Mouse (Mus musculus) adipose tissue, adult 10 weeks (tissue): ENCODE measurements around the gene Zrsr1. TPM values are rescaled to one million over a fixed set of nuclear protein-coding genes. Genes with fewer than 3 reads are reported as not detected.

Source experiments
- polyA plus RNA-seq: library from polyadenylated mRNA; stranded (reverse); fragments of 350-450 nt; fragmentation: Illumina TruSeq; extraction: RNeasy Lipid Tissue Mini Kit (QIAGEN cat#74804); gene quantifications from one replicate; pipeline ENCODE4 v1.2.3, GENCODE M21; 2014; ENCODE audit warnings: low read depth, low replicate concordance

Gene Zrsr1
- polyA plus RNA-seq: 29.9 TPM

DNA sequence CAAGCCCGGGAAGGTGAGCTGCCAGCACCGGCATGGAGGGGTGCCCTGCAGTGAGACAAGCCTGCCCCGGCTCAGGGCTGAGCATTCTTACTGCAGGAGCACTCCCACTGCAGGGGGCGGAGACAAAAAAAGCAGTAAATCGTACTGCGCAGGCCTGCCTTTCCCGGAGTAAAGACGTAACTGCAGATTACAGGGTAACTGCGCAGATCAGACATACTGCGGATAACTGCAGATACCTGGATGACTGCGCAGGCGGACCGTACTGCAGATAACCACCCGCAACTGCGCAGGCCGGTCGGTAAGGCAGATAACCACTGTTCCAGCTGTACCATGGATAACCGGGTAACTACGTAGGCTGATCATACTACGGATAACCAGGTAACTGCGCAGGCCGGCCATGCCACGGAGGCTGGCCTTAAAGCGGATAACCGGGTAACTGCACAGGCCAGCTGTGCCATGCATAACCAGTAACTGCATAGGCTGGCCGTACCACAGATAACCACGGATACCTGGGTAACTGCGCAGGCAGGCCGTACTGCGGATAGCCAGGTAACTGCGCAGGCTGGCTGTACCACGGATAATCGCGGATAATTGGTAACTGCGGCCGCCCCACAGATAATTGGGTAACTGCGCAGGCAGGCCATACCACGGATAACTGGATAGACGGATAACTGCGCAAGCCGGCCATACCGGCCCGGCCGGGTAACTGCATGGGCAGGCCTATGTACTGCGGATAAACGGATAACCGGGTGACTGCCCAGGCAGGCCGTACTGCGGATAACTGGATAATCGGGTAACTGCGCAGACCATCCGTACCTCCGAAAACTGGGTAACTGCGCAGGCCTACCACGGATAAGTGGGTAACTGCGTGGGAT lies at the start of gene Zrsr1:
Gene Zrsr1 (plus strand): TSS at position 171 of the 875 bp plus-strand sequence.

DNA sequence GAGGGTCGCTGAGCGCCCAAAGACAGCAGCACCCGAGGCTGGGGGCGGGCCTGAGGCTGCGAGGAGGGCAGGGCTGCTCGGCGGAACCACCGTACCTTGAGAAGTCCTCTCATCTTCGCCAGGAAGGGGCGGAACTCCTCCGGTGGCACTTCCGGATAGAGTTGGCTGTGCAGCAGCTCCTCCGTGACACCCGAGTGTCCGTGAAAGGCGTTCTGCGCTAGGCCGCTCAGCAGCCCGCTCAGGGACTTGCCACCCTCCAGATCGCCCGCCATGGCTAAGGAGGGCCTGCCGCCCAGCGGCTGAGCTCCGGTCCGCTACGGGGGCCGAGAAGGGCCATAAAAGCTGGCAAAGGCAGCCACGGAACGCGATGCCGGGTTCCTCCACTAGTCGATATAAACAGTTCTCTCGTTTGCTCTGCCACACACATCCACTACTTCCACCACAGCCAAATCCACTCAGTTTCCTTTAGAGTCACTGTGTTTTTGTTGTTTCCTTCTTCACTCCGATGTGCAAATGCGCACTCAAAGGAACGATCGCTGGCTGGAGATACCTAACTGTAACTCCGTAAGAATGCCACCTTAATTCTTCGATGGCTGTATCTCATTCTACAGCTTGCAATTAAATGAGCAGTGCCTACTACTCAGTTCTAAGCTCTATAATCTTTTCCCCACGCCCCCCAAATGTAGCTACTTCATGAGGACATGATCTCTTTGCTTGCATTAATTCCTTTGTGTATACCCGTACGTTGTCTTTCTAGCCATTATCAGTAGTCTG lies 10.4 kb downstream of the Zrsr1 start, which contains the start of the genes Gm28048 and Commd1:
Gene Gm28048 (minus strand): TSS at position 107 of the 774 bp plus-strand sequence.
Gene Commd1 (minus strand): TSS at position 399 of the 774 bp plus-strand sequence.

GRCm38 (mm10) chr11:22990393-22991126 lies 18.8 kb downstream of the Zrsr1 start, which contains the start of gene Cct4:
Gene Cct4, plus strand, starts transcription at chr11:22990519.

DNA sequence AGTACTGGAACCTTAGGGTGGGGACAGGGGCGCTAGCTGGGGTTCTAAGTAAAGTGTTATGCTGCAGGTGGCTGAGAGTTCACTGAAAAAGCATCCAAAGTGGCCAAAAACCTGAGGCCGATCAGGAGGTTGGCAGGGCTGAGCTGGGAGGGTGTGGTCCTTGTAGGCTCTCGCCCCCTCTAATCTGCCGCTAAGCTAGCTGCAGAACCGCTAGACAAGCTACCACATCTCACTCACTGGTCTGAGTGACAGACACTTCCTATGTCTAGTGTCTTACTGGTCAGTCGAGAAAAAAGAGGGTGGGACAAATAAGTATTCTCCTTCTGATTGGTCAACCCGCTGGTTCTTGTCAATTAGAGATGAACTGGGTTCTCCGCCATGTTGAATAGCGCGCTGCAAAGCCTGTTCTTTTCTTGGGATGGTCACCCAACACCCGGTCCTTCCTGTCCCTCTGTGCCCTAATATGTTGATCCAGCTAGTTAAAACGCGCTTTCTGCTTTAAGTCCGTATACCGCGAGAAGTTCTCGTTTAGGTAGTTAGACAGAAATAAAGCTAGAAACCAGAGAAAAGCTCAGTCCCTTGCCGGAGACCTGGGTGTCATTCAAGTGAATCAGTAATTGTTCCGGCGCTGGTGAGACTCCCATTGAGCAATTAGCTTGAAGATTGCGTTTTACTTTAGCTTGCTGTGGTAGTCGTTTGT lies 35.8 kb downstream of the Zrsr1 start, which contains the start of gene Fam161a:
Gene Fam161a (plus strand): TSS at position 51 of the 700 bp plus-strand sequence.

Other genes starting within 250 kb of the Zrsr1 start
- gene B3gnt2, start 111.0 kb upstream of the Zrsr1 start, polyA plus RNA-seq: 6.5 TPM
- gene Gm28048, start 10.1 kb downstream of the Zrsr1 start, polyA plus RNA-seq: 5.2 TPM
- 73.9 TPM for gene Commd1, start 10.4 kb downstream of the Zrsr1 start, polyA plus RNA-seq
- 112 TPM for gene Cct4, start 18.5 kb downstream of the Zrsr1 start, polyA plus RNA-seq
- 10.5 TPM for gene Fam161a, start 35.5 kb downstream of the Zrsr1 start, polyA plus RNA-seq